Mouse (Mus musculus) urinary bladder, postnatal 14 days (tissue): Measurements from ENCODE around the gene Cyp46a1.

ENCODE experiments used
- DNase-seq: peaks from one replicate; pipeline ENCODE4 v3.0.0; 2021; ENCODE audit warnings: low spot score

The Cyp46a1 gene

GRCm38 (mm10) chr12:108363796-108364195 lies 29.6 kb downstream of the Cyp46a1 start:
- peak; percentile 87 for DNase-seq

GRCm38 (mm10) chr12:108365340-108365739 lies 31.2 kb downstream of the Cyp46a1 start:
- peak; percentile 85 for DNase-seq

- no peak for DNase-seq
Measured at GRCm38 (mm10) chr12:108365868-108366267, 31.7 kb downstream of the Cyp46a1 start.

GRCm38 (mm10) chr12:108367909-108368308 lies 33.7 kb downstream of the Cyp46a1 start:
- DNase-seq: no peak

GRCm38 (mm10) chr12:108368921-108369320 lies 34.7 kb downstream of the Cyp46a1 start:
- DNase-seq: no peak

GRCm38 (mm10) chr12:108370596-108371428 lies 36.6 kb downstream of the Cyp46a1 start, which contains the start of gene Eml1:
Eml1 (plus strand) TSS chr12:108370957.
- DNase-seq: peak; percentile 54

- peak; percentile 32 for DNase-seq
Measured at GRCm38 (mm10) chr12:108371429-108371765, 37.2 kb downstream of the Cyp46a1 start.

- no peak for DNase-seq
Measured at GRCm38 (mm10) chr12:108372241-108372640, 38.1 kb downstream of the Cyp46a1 start.

- DNase-seq: no peak
Measured at GRCm38 (mm10) chr12:108373611-108374010, 39.4 kb downstream of the Cyp46a1 start.

- no peak for DNase-seq
Measured at GRCm38 (mm10) chr12:108374689-108375088, 40.5 kb downstream of the Cyp46a1 start.

GRCm38 (mm10) chr12:108378379-108379133 lies 44.4 kb downstream of the Cyp46a1 start:
- DNase-seq: no peak

- DNase-seq: peak; percentile 43
Measured at GRCm38 (mm10) chr12:108386476-108387232, 52.5 kb downstream of the Cyp46a1 start.

GRCm38 (mm10) chr12:108389718-108390117 lies 55.5 kb downstream of the Cyp46a1 start:
- DNase-seq: no peak

GRCm38 (mm10) chr12:108392254-108393044 lies 58.3 kb downstream of the Cyp46a1 start:
- peak; percentile 34 for DNase-seq

GRCm38 (mm10) chr12:108393082-108393481 lies 58.9 kb downstream of the Cyp46a1 start:
- no peak for DNase-seq

GRCm38 (mm10) chr12:108393637-108394036 lies 59.5 kb downstream of the Cyp46a1 start:
- peak; percentile 93 for DNase-seq

GRCm38 (mm10) chr12:108394534-108395284 lies 60.5 kb downstream of the Cyp46a1 start:
- DNase-seq: no peak

GRCm38 (mm10) chr12:108395285-108395660 lies 61.1 kb downstream of the Cyp46a1 start:
- no peak for DNase-seq

GRCm38 (mm10) chr12:108396081-108396947 lies 62.1 kb downstream of the Cyp46a1 start:
- no peak for DNase-seq

GRCm38 (mm10) chr12:108398681-108399080 lies 64.5 kb downstream of the Cyp46a1 start:
- DNase-seq: no peak
